Mouse (Mus musculus) myocyte (in vitro differentiated cells): ENCODE results near the gene Slc27a5. TPM values are rescaled to one million over a fixed set of nuclear protein-coding genes. Genes with fewer than 3 reads are reported as not detected.
A peak's percentile ranks its signal among the peaks of the same experiment; 100 is the strongest.

Experiments
- H3K27me3 ChIP-seq: one replicate; pipeline ENCODE4 v1.6.1; 2011; ENCODE audit not compliant: control insufficient read depth, insufficient read depth, insufficient read length
- H3K36me3 ChIP-seq: one replicate; pipeline ENCODE4 v1.6.1; 2011; ENCODE audit not compliant: control insufficient read depth, insufficient read depth
- H3K4me2 ChIP-seq: one replicate; pipeline ENCODE4 v1.6.1; 2011; ENCODE audit warnings: low read depth, control low read depth
- H3K4me3 ChIP-seq: one replicate; pipeline ENCODE4 v1.5.1; 2011; ENCODE audit warnings: mild to moderate bottlenecking, control low read depth, moderate library complexity
- H3K79me2 ChIP-seq: one replicate; pipeline ENCODE4 v1.6.1; 2011; ENCODE audit not compliant: control insufficient read depth, insufficient read depth
- H3ac ChIP-seq: one replicate; pipeline ENCODE4 v1.6.1; 2011; ENCODE audit not compliant: control insufficient read depth, insufficient read length
- CEBPB ChIP-seq: IDR thresholded peaks from 2 replicates; pipeline ENCODE4 v1.6.1; 2011; ENCODE audit warnings: mild to moderate bottlenecking, moderate library complexity; ENCODE audit not compliant: poor library complexity, insufficient read depth, severe bottlenecking
- E2F4 ChIP-seq: IDR thresholded peaks from one replicate; pipeline ENCODE4 v1.6.1; 2011; ENCODE audit warnings: mild to moderate bottlenecking, control low read depth, moderate library complexity; ENCODE audit not compliant: insufficient read depth
- MAX ChIP-seq: IDR thresholded peaks from one replicate; pipeline ENCODE4 v1.6.1; 2011; ENCODE audit warnings: low read depth, mild to moderate bottlenecking, control low read depth
- MYOD1 ChIP-seq, 3 experiments: IDR thresholded peaks; one replicate each; pipeline ENCODE4 v1.6.1; 2011; ENCODE audit warnings: control low read depth in 2 of 3, low read depth in 2 of 3, mild to moderate bottlenecking in 2 of 3, moderate library complexity in 1 of 3; ENCODE audit not compliant: insufficient read length in 2 of 3, control insufficient read depth in 1 of 3
- MYOG ChIP-seq, 3 experiments: IDR thresholded peaks; one replicate each; pipeline ENCODE4 v1.6.1; 2011; ENCODE audit warnings: control low read depth in 2 of 3, low read depth in 2 of 3, mild to moderate bottlenecking in 2 of 3; ENCODE audit not compliant: insufficient read length in 2 of 3, control insufficient read depth in 1 of 3, insufficient read depth in 1 of 3
- POLR2A ChIP-seq: IDR thresholded peaks from one replicate; pipeline ENCODE4 v1.6.1; 2011; ENCODE audit warnings: low read depth, mild to moderate bottlenecking, control low read depth, moderate library complexity; ENCODE audit not compliant: insufficient read length
- POLR2AphosphoS2 ChIP-seq: IDR thresholded peaks from one replicate; pipeline ENCODE4 v1.6.1; 2011; ENCODE audit warnings: low read depth, control low read depth; ENCODE audit not compliant: insufficient read length
- REST ChIP-seq: IDR thresholded peaks from one replicate; pipeline ENCODE4 v1.6.1; 2011; ENCODE audit warnings: mild to moderate bottlenecking, control low read depth, moderate library complexity; ENCODE audit not compliant: insufficient read depth, insufficient read length
- SRF ChIP-seq: IDR thresholded peaks from one replicate; pipeline ENCODE4 v1.6.1; 2011; ENCODE audit warnings: low read depth; ENCODE audit not compliant: control insufficient read depth, insufficient read length
- TCF12 ChIP-seq: IDR thresholded peaks from one replicate; pipeline ENCODE4 v1.6.1; 2011; ENCODE audit warnings: mild to moderate bottlenecking, control low read depth; ENCODE audit not compliant: poor library complexity, insufficient read depth, severe bottlenecking
- TCF3 ChIP-seq: IDR thresholded peaks from one replicate; pipeline ENCODE4 v1.6.1; 2011; ENCODE audit warnings: low read depth, control low read depth; ENCODE audit not compliant: insufficient read length
- USF1 ChIP-seq: IDR thresholded peaks from one replicate; pipeline ENCODE4 v1.6.1; 2011; ENCODE audit warnings: low read depth, mild to moderate bottlenecking, control low read depth, moderate library complexity
- polyA plus RNA-seq: library from polyadenylated mRNA; unstranded; fragments of >200 nt; fragmentation: generic; extraction: Trizol; gene quantifications from one replicate; pipeline ENCODE4 v1.2.1, GENCODE M21; 2012; ENCODE audit warnings: missing spikeins

Gene Slc27a5
- polyA plus RNA-seq, 1 experiment, result not detected

DNA sequence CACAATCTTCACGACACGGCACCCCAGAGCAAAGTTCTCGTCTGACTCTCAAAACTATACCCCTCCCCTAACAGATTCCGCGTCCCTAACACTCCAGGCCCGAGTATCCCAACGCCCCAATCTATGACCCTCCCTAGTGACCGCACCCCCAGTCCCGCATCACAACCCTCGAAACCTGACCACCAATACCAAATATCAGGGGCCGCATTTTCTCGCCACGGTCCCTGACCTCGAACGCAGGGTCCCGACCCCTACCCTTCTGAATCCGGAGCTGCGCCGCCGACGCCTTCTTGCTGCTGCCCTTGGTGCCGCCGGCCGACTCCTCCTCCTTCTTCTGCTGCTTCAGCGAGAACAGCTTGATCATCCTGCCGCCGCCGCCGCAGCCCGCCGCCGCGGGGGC lies 39.4 kb upstream of the Slc27a5 start:
- H3K4me3 ChIP-seq, result peak overlapping the region; percentile 90
- peaks cover 21% of the 10 kb centered on the region for H3K79me2 ChIP-seq
- no peaks in the 10 kb centered on the region for H3K27me3 ChIP-seq
- H3K36me3 ChIP-seq, result peaks cover 14% of the 10 kb centered on the region
- TF ChIP-seq TCF12, result no peak
- no peak for TF ChIP-seq SRF
- no peak for TF ChIP-seq E2F4
- TF ChIP-seq MYOD1 (IDR thresholded peaks at IDR 0.05; ENCODE audit: control insufficient read depth in 1 of 3, insufficient read length in 2 of 3, low read depth in 2 of 3), result no peak
- TF ChIP-seq REST, result no peak
- TF ChIP-seq TCF3, result no peak
- no peak for TF ChIP-seq CEBPB
- TF ChIP-seq POLR2A, result no peak
- TF ChIP-seq POLR2AphosphoS2, result no peak
- TF ChIP-seq MAX, result no peak
- TF ChIP-seq USF1, result no peak
- no peak for TF ChIP-seq MYOG (IDR thresholded peaks at IDR 0.05; ENCODE audit: control insufficient read depth in 1 of 3, insufficient read depth in 1 of 3, insufficient read length in 2 of 3, low read depth in 2 of 3)
- peak overlapping the region; percentile 84 for H3K4me2 ChIP-seq
- H3ac ChIP-seq, result peak overlapping the region; percentile 93

DNA sequence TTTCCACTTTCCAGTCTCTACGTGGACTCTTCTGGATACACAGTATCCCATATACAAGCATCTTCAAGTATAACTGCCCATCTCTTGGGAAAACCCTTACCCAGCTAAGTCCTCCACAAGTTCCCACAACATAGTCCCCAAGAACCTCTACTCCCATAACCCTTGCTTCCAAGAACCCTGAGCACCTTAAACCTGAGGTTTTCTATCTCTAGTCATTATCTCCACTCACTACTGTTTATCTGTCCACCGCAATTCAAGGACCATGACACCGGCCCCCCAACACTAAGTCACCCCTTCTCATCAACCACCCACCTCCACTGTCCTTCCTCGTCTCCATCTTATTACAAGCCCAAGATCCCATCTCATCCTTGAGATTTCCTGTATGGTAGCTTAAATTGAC lies 38.8 kb upstream of the Slc27a5 start:
- H3ac ChIP-seq, result peak overlapping the region; percentile 93
- peak overlapping the region; percentile 90 for H3K4me3 ChIP-seq
- H3K4me2 ChIP-seq, result peak overlapping the region; percentile 84
- peaks cover 20% of the 10 kb centered on the region for H3K36me3 ChIP-seq
- peaks cover 21% of the 10 kb centered on the region for H3K79me2 ChIP-seq
- no peaks in the 10 kb centered on the region for H3K27me3 ChIP-seq
- TF ChIP-seq E2F4 (no peak), SRF (no peak)

DNA sequence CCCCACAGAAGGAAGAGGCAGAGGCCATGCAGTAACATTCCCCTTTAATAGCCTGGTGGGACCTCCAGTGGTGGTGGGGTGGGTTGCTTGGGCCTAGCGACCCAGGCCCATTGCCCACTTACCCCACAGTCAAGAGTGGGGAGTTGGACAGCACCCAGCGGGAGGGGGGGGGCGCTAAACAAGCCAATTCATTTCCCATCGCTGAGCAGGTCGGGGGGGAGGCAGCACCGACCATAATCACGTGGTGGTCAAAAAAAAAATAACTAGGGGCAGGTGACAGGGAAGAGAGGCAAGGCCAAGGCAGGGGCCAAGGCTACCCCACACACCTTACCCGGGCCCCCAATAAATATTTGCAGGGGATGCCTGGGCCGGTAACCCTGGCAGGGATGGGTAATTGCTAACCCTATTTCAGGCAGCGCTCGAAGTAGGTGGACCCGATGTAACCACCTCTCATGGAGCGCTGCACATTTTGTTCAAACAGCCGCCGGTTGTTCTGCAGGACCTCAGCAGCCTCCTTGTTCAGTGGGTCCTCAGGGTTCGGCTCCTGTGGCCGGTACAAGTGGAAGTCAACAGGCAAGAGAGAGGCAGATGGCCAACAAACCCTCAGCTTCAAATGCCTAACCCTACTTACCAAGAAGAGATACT lies 37.3 kb upstream of the Slc27a5 start:
- Histone ChIP-seq H3ac (no peak overlapping the region), H3K79me2 (peaks cover 21% of the 10 kb centered on the region), H3K4me2 (peak overlapping the region; percentile 83), H3K36me3 (peaks cover 32% of the 10 kb centered on the region), H3K27me3 (no peaks in the 10 kb centered on the region), H3K4me3 (peak overlapping the region; percentile 81)
- TF ChIP-seq TCF3, result no peak
- TF ChIP-seq POLR2A, result no peak
- no peak for TF ChIP-seq SRF
- no peak for TF ChIP-seq USF1
- TF ChIP-seq E2F4, result no peak
- no peak for TF ChIP-seq POLR2AphosphoS2
- no peak for TF ChIP-seq MYOD1 (IDR thresholded peaks at IDR 0.05; ENCODE audit: control insufficient read depth in 1 of 3, insufficient read length in 2 of 3, low read depth in 2 of 3)
- TF ChIP-seq CEBPB, result no peak
- TF ChIP-seq REST, result no peak
- no peak for TF ChIP-seq MAX
- TF ChIP-seq MYOG (IDR thresholded peaks at IDR 0.05; ENCODE audit: control insufficient read depth in 1 of 3, insufficient read depth in 1 of 3, insufficient read length in 2 of 3, low read depth in 2 of 3), result no peak
- TF ChIP-seq TCF12, result no peak

DNA sequence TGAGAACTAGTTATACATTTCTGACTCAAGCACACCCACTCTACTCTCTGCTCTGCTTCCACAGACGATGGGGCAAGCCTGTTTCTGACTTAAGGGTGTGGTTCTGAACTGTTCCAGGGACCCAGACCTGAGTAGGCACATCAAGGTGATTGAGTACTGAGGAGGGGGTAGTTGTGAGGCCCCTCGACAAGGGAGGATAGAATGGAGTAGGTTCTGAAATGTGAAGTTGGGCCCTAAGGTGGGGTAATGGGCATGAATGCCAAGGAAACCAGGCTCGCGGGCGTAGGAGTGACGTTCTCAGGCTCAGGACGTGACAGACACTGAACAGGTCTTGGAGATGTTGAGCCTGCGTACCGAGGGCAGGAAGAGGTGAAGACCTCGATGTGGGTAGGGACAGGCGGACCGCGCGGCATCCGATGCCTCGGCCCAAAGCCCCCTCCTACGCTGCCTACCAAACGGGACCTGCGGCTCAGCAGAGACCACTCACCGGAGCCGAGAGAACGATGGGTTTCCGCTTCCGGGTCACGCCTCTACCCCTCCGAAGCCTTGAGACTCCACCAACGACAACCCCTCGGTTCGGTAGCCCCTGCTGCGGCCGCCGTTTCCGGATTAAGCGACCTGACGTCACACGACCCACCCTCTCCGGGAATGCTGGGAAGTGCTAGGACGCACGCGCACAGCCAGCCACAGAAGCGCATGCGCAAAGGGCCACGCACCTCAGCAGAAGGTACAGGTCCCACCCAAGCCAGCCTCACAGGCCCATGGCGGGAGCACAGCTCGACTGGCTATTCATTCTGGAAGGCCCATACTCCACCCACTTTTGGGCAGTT lies 36.4 kb upstream of the Slc27a5 start, which contains the start of gene Chmp2a:
Chmp2a (minus strand) TSS at position 660 of the 830 bp plus-strand sequence.
- peaks cover 41% of the 10 kb centered on the region for H3K36me3 ChIP-seq
- H3K4me3 ChIP-seq, result peak within 1 kb of the TSS; percentile 81
- TF ChIP-seq MYOD1 (IDR thresholded peaks at IDR 0.05; ENCODE audit: control insufficient read depth in 1 of 3, insufficient read length in 2 of 3, low read depth in 2 of 3) (peak in 1 of 3 experiments; percentile 16), POLR2AphosphoS2 (peak; percentile 100), MYOG (IDR thresholded peaks at IDR 0.05; ENCODE audit: control insufficient read depth in 1 of 3, insufficient read depth in 1 of 3, insufficient read length in 2 of 3, low read depth in 2 of 3) (peak in 1 of 3 experiments; percentile 25), REST (no peak), SRF (peak; percentile 67), POLR2A (peak; percentile 93), CEBPB (no peak)
- peak within 1 kb of the TSS; percentile 48 for H3ac ChIP-seq
- H3K79me2 ChIP-seq, result peaks cover 21% of the 10 kb centered on the region
- H3K27me3 ChIP-seq, result no peaks in the 10 kb centered on the region
- peak within 1 kb of the TSS; percentile 98 for H3K4me2 ChIP-seq

DNA sequence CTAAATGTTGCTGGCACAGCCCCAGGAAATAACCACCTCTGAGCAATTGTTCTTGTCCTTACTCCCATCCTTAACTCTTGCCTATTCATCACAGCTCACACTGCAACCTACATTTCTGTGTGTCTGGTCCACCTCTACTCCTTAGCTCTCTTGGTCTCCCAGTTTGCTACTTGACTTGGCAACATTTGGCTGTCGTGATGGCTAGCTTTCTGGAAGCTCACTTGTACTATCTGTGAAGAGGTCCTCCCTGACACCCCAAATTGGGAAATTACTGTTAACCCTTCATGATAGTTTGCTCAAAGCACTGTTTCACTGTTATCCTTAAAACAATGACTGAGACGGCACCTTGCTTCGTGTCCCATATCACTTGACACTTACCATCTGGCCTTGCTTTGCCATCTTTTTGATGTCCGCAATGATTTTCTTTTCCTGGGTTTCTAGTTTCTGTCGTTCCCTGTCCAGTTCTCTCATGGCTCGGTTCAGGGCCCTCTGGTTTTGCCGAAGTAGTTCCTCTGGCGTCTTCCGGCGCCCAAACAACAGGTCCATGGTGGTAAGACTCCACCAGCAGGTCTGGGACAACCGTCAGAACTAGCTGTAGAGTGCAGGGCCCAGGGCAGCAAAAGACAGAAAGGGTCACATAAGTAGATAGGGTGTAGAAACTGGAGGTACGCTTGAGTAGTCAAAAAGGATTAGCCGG lies 35.6 kb upstream of the Slc27a5 start:
- Histone ChIP-seq H3K79me2 (peaks cover 21% of the 10 kb centered on the region), H3K36me3 (peaks cover 47% of the 10 kb centered on the region), H3K4me3 (peak overlapping the region; percentile 81), H3K27me3 (no peaks in the 10 kb centered on the region), H3K4me2 (peak overlapping the region; percentile 98), H3ac (peak overlapping the region; percentile 48)
- TF ChIP-seq POLR2AphosphoS2, result peak; percentile 27
- no peak for TF ChIP-seq TCF12
